Mouse (Mus musculus): ENCODE data around the gene Acp7. TPM values are rescaled to one million over a fixed set of nuclear protein-coding genes. Genes with fewer than 3 reads are reported as not detected.
"Not testable (repeated sequence)": the region's sequence is repeated elsewhere in the genome, so short reads cannot be mapped to it uniquely, and the experiment has no call there.

Acp7 gene
- polyA plus RNA-seq, 1 experiment from 2014 or later = not detected

DNA sequence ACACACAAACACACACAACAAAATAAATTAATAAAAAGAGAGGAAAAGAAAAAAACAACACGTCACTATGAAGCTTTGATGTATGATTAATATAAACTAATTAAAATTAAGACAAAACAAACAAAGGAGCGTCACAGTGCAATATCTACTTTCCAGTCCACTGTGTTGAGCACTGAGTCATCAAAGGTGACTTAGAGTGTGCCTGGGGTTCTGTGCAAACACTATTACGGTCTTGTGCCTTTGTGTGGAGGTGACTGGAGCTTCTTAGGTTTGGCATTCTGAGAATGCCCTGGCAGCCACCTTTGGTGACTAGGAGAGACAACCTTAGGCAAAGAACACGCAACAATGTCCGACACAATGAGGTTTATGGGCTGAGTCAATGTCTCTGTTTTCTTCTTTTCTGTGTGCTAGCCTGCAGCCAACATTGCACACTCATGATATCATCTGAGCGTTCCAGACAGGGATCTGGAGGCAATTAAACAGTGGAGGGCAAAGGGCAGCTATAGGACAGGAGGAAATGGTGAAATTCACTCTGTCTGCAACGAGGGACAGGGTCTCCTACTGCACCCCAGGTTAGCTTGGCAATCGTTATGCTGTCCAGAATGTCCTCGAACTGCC is 11.9 kb downstream of the Acp7 start:
- Histone ChIP-seq H3K36me3 (ENCODE audit: control insufficient read depth, insufficient read depth) (no peaks in the 10 kb centered on the region), H3K4me2 (replicated peaks; ENCODE audit: low read depth) (no peak overlapping the region), H3K27ac (ENCODE audit: low read depth, low read length) (no peak overlapping the region), H3K9me3 (ENCODE audit: control insufficient read depth) (no peaks in the 10 kb centered on the region), H3K27me3 (replicated peaks; ENCODE audit: control insufficient read depth, insufficient read depth, low read length) (no peaks in the 10 kb centered on the region), H3K4me3 (ENCODE audit: low read depth, low read length) (no peak overlapping the region), H3K9ac (ENCODE audit: low read depth, low read length) (no peak overlapping the region), H3K4me1 (replicated peaks; ENCODE audit: control insufficient read depth, insufficient read depth, low read length) (no peaks in the 10 kb centered on the region)
- TF ChIP-seq CTCF (IDR thresholded peaks at IDR 0.05; ENCODE audit: low read depth) = no peak
- WGBS = 32% methylated on average over 9 of the region's 9 CpGs
- ATAC-seq = peak; percentile 68

DNA sequence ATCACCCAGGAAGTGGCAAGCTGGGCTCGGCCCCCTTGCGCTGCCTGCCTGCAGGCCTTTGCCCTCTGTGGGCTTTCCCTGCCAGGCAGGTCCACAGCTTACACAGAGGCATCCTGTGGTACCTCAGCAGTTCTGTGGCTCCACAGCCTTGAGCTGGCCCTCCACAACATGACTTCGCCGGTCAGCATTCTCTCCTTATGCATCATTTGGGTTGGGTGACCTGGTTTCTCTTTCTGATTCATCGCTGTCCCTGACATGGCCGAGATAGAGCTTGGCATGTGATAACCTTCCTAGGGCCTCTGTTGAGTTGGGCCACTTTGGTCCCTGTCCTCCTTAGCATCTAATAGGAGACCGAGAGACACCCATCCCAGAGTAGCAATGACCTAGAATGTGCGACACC is 25.2 kb downstream of the Acp7 start:
- Histone ChIP-seq H3K4me1 (replicated peaks; ENCODE audit: control insufficient read depth, insufficient read depth, low read length) (no peaks in the 10 kb centered on the region), H3K4me3 (ENCODE audit: low read depth, low read length) (no peak overlapping the region), H3K36me3 (ENCODE audit: control insufficient read depth, insufficient read depth) (no peaks in the 10 kb centered on the region), H3K27ac (ENCODE audit: low read depth, low read length) (no peak overlapping the region), H3K9ac (ENCODE audit: low read depth, low read length) (no peak overlapping the region), H3K27me3 (replicated peaks; ENCODE audit: control insufficient read depth, insufficient read depth, low read length) (no peaks in the 10 kb centered on the region), H3K4me2 (replicated peaks; ENCODE audit: low read depth) (no peak overlapping the region), H3K9me3 (ENCODE audit: control insufficient read depth) (no peaks in the 10 kb centered on the region)
- 88% methylated on average over 8 of the region's 8 CpGs for WGBS
- TF ChIP-seq CTCF (IDR thresholded peaks at IDR 0.05; ENCODE audit: low read depth) = no peak
- no peak for ATAC-seq

DNA sequence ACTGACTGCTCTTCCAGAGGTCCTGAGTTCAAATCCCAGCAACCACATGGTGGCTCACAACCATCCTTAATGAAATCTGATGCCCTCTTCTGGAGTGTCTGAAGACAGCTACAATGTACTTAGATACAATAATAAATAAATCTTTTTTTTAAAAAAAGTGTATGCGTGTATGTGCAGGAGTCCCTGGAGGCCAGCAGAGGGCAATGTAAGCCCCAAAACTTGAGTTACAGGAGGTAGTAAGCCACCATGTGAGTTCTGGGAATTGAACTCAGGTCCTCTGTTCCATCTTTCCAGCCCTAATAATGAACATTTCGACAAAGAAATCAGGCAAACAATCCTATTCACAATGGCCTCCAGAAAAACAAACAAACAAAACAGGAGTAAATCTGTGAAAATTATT is 27.3 kb downstream of the Acp7 start:
- not testable (repeated sequence) for H3K9ac ChIP-seq (ENCODE audit: low read depth, low read length); H3K27me3 ChIP-seq (replicated peaks; ENCODE audit: control insufficient read depth, insufficient read depth, low read length); ATAC-seq; H3K36me3 ChIP-seq (ENCODE audit: control insufficient read depth, insufficient read depth); H3K4me3 ChIP-seq (ENCODE audit: low read depth, low read length); H3K4me1 ChIP-seq (replicated peaks; ENCODE audit: control insufficient read depth, insufficient read depth, low read length); H3K4me2 ChIP-seq (replicated peaks; ENCODE audit: low read depth); H3K27ac ChIP-seq (ENCODE audit: low read depth, low read length); H3K9me3 ChIP-seq (ENCODE audit: control insufficient read depth)
- 78% methylated on average over 2 of the region's 2 CpGs for WGBS
- peak; percentile 39 for TF ChIP-seq CTCF (IDR thresholded peaks at IDR 0.05; ENCODE audit: low read depth)

DNA sequence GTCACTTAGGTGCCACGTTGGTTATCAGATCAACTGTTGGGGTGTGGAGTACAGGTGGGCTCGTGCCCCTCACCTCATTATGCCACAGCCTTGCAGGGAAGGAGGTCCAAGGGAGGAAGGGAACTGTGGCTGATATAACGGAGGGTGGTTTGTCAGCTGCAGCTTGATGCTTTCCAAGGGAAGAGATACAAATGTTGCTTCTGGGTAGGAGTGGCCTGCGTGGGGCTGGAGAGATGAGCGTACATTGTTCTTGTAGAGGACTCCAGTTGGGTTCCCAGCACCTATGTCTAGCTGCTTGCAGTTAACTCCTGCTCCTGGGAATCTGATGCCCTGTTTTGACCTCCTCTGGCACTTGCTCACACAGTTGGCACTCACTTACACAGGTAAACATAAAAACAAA is 28.0 kb downstream of the Acp7 start:
- no peak for TF ChIP-seq CTCF (IDR thresholded peaks at IDR 0.05; ENCODE audit: low read depth)
- Histone ChIP-seq H3K27me3 (replicated peaks; ENCODE audit: control insufficient read depth, insufficient read depth, low read length) (no peaks in the 10 kb centered on the region), H3K4me2 (replicated peaks; ENCODE audit: low read depth) (no peak overlapping the region), H3K9ac (ENCODE audit: low read depth, low read length) (no peak overlapping the region), H3K4me1 (replicated peaks; ENCODE audit: control insufficient read depth, insufficient read depth, low read length) (0 out of 2 replicates have a peak, but pooled peaks cover 4% of the 10 kb centered on the region), H3K9me3 (ENCODE audit: control insufficient read depth) (no peaks in the 10 kb centered on the region), H3K4me3 (ENCODE audit: low read depth, low read length) (no peak overlapping the region), H3K36me3 (ENCODE audit: control insufficient read depth, insufficient read depth) (no peaks in the 10 kb centered on the region), H3K27ac (ENCODE audit: low read depth, low read length) (no peak overlapping the region)
- ATAC-seq = no peak
- 69% methylated on average over 5 of the region's 5 CpGs for WGBS

DNA sequence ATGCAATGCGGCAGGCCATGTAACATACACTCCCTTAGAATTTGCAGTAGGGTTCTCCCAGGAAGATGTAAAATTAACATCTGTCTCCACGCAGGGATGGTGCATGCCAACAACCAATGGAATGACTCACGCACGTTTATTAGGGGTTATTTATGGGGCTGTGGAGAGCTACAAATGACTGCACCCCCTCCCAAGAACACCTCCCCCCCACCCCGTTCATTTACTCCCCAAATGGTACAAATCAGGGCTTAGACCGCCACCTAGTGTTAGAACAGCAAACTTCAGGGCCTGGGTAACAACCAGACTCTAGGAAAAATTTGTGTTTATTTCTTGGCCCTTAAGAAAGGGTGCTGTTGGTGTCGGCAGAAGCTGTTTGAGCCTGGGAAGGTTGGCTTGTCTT is 29.5 kb downstream of the Acp7 start:
- Histone ChIP-seq H3K27ac (ENCODE audit: low read depth, low read length) (no peak overlapping the region), H3K4me3 (ENCODE audit: low read depth, low read length) (no peak overlapping the region), H3K9ac (ENCODE audit: low read depth, low read length) (no peak overlapping the region), H3K27me3 (replicated peaks; ENCODE audit: control insufficient read depth, insufficient read depth, low read length) (no peaks in the 10 kb centered on the region), H3K4me1 (replicated peaks; ENCODE audit: control insufficient read depth, insufficient read depth, low read length) (0 out of 2 replicates have a peak, but pooled peaks cover 4% of the 10 kb centered on the region), H3K4me2 (replicated peaks; ENCODE audit: low read depth) (no peak overlapping the region), H3K36me3 (ENCODE audit: control insufficient read depth, insufficient read depth) (no peaks in the 10 kb centered on the region), H3K9me3 (ENCODE audit: control insufficient read depth) (no peaks in the 10 kb centered on the region)
- TF ChIP-seq CTCF (IDR thresholded peaks at IDR 0.05; ENCODE audit: low read depth) = peak; percentile 80
- ATAC-seq = no peak
- 15% methylated on average over 7 of the region's 7 CpGs for WGBS

DNA sequence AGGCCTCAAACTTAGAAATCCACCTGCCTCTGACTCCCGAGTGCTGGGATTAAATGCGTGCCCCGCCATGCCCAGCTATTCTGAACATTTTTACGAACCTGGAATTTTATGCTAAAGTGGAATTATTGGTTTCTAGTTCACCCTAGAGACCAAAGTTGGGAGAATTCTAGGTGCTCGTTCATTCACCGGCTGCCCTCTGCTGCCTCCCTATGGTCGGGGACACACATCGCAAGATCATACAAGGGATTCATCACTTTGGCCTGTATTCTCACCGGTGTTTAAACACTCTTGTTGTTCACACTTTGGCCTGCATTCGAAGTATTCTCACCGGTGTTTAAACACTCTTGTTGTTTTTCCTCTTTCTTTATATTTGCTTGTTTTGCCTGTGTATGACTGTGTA is 30.1 kb downstream of the Acp7 start:
- no peak for ATAC-seq
- peak; percentile 93 for TF ChIP-seq CTCF (IDR thresholded peaks at IDR 0.05; ENCODE audit: low read depth)
- Histone ChIP-seq H3K9ac (ENCODE audit: low read depth, low read length) (no peak overlapping the region), H3K9me3 (ENCODE audit: control insufficient read depth) (no peaks in the 10 kb centered on the region), H3K36me3 (ENCODE audit: control insufficient read depth, insufficient read depth) (no peaks in the 10 kb centered on the region), H3K4me1 (replicated peaks; ENCODE audit: control insufficient read depth, insufficient read depth, low read length) (peaks cover 9% of the 10 kb centered on the region; the same call in 1 of the 2 replicates), H3K27me3 (replicated peaks; ENCODE audit: control insufficient read depth, insufficient read depth, low read length) (no peaks in the 10 kb centered on the region), H3K4me3 (ENCODE audit: low read depth, low read length) (no peak overlapping the region), H3K4me2 (replicated peaks; ENCODE audit: low read depth) (no peak overlapping the region), H3K27ac (ENCODE audit: low read depth, low read length) (no peak overlapping the region)
- 7% methylated on average over 11 of the region's 11 CpGs for WGBS

DNA sequence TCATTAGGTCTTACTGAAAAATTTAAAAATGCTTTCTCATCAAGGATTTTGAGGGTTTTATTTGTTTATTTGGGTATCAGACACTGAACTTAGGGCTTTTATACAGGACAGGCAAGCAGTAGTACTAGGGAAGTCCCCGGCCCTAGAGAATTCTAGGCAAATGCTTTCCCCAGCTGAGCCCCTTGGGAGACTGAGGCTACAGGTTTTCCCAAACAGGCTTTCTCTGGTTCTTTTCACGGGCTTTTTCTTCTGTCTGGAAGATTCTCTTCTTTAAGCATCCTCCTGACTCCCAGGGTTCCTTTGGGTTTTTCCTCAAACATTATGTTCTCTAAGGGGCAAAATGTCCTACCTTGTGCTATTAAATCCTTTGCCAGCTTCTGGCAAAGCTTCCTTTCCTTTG is 32.2 kb downstream of the Acp7 start:
- no peak for TF ChIP-seq CTCF (IDR thresholded peaks at IDR 0.05; ENCODE audit: low read depth)
- no peaks in the 10 kb centered on the region for H3K27me3 ChIP-seq (replicated peaks; ENCODE audit: control insufficient read depth, insufficient read depth, low read length)

More for the DNA sequence above, 32.2 kb downstream of the Acp7 start:
- no peaks in the 10 kb centered on the region for H3K9me3 ChIP-seq (ENCODE audit: control insufficient read depth)
- no peaks in the 10 kb centered on the region for H3K36me3 ChIP-seq (ENCODE audit: control insufficient read depth, insufficient read depth)
- no peak overlapping the region for H3K4me3 ChIP-seq (ENCODE audit: low read depth, low read length)
- H3K27ac ChIP-seq (ENCODE audit: low read depth, low read length) = no peak overlapping the region
- H3K9ac ChIP-seq (ENCODE audit: low read depth, low read length) = no peak overlapping the region
- no peak overlapping the region for H3K4me2 ChIP-seq (replicated peaks; ENCODE audit: low read depth)
- peaks cover 13% of the 10 kb centered on the region; the same call in 1 of the 2 replicates for H3K4me1 ChIP-seq (replicated peaks; ENCODE audit: control insufficient read depth, insufficient read depth, low read length)
- WGBS = 64% methylated on average over 2 of the region's 2 CpGs
- ATAC-seq = no peak

Measured in intestine, postnatal 0 days (tissue).